ENCODE assay signal across 7 mouse cellular contexts in genomic region chr10:60351248-60351647, GRCm38 (mm10). TPM values are rescaled to one million over a fixed set of nuclear protein-coding genes. Genes with fewer than 3 reads are reported as not detected.
DNase-seq lines count a peak whose midpoint lies in the region; ATAC-seq and TF ChIP-seq lines count a peak whose summit lies in the region.

No protein-coding gene starts in this region.

- no peaks in the 10 kb centered on the region for H3K79me2 ChIP-seq in liver, adult 2 months (ENCODE audit: control insufficient read depth, insufficient read depth, low read length)

- no peaks in the 10 kb centered on the region for H3K9me3 ChIP-seq in embryonic facial prominence, embryonic 12.5 days
- H3K9me3 ChIP-seq in limb, embryonic 10.5 days (replicated peaks), result no peaks in the 10 kb centered on the region
- H3K9me3 ChIP-seq in neural tube, embryonic 14.5 days (ENCODE audit: control insufficient read depth, low read length), result no peaks in the 10 kb centered on the region

- no peak for TF ChIP-seq CTCF in liver, adult 2 months (IDR thresholded peaks at IDR 0.05; ENCODE audit: low read depth, low read length)

- no peak for DNase-seq in liver, adult 2 months (ENCODE audit: extremely low read depth, low read depth, low spot score)
- DNase-seq in liver, result no peak
- no peak for DNase-seq in limb, embryonic 10.5 days (ENCODE audit: low spot score)
- DNase-seq in cerebellum, postnatal 14 days, result no peak

- H3K9ac ChIP-seq in liver, adult 2 months (ENCODE audit: low read depth, low read length), result peak overlapping the region; percentile 2; the same call in 1 of the 2 replicates
- no peak overlapping the region for H3K9ac ChIP-seq in embryonic facial prominence, embryonic 12.5 days
- no peak overlapping the region for H3K9ac ChIP-seq in neural tube, embryonic 14.5 days (replicated peaks; ENCODE audit: low read depth, low read length)

- WGBS in liver, adult 2 months, result 33% methylated on average over 3 of the region's 3 CpGs
- 11% methylated on average over 3 of the region's 3 CpGs for WGBS in embryonic facial prominence, embryonic 12.5 days
- 28% methylated on average over 3 of the region's 3 CpGs for WGBS in limb, embryonic 10.5 days
- WGBS in neural tube, embryonic 14.5 days, result 8% methylated on average over 3 of the region's 3 CpGs

- peaks cover 6% of the 10 kb centered on the region for H3K4me1 ChIP-seq in liver, adult 2 months (ENCODE audit: control insufficient read depth, insufficient read depth, low read length)
- peaks cover 67% of the 10 kb centered on the region for H3K4me1 ChIP-seq in embryonic facial prominence, embryonic 12.5 days
- peaks cover 67% of the 10 kb centered on the region for H3K4me1 ChIP-seq in limb, embryonic 10.5 days
- peaks cover 15% of the 10 kb centered on the region for H3K4me1 ChIP-seq in neural tube, embryonic 14.5 days (ENCODE audit: control insufficient read depth, insufficient read depth, low read length)

- H3K4me3 ChIP-seq in liver, adult 2 months (ENCODE audit: insufficient read depth, low read depth, low read length), result no peak overlapping the region
- no peak overlapping the region for H3K4me3 ChIP-seq in embryonic facial prominence, embryonic 12.5 days
- no peak overlapping the region for H3K4me3 ChIP-seq in limb, embryonic 10.5 days
- H3K4me3 ChIP-seq in neural tube, embryonic 14.5 days (ENCODE audit: low read depth, low read length), result no peak overlapping the region

- H3K36me3 ChIP-seq in liver, adult 2 months (ENCODE audit: control insufficient read depth, insufficient read depth, low read length), result no peaks in the 10 kb centered on the region
- H3K36me3 ChIP-seq in embryonic facial prominence, embryonic 12.5 days, result no peaks in the 10 kb centered on the region
- H3K36me3 ChIP-seq in limb, embryonic 10.5 days, result no peaks in the 10 kb centered on the region
- no peaks in the 10 kb centered on the region for H3K36me3 ChIP-seq in neural tube, embryonic 14.5 days (ENCODE audit: control insufficient read depth, insufficient read depth, low read length)

- H3K27ac ChIP-seq in liver, adult 2 months (replicated peaks; ENCODE audit: insufficient read depth, low read depth, low read length), result peak overlapping the region; percentile 22
- peak overlapping the region; percentile 80 for H3K27ac ChIP-seq in embryonic facial prominence, embryonic 12.5 days
- peak overlapping the region; percentile 78 for H3K27ac ChIP-seq in limb, embryonic 10.5 days
- H3K27ac ChIP-seq in neural tube, embryonic 14.5 days (ENCODE audit: low read depth, low read length), result 0 out of 2 replicates have a peak overlapping the region, but pooled peaks have one; percentile 44

- no peak for TF ChIP-seq POLR2A in liver, adult 2 months (IDR thresholded peaks at IDR 0.05; ENCODE audit: extremely low read depth, insufficient read depth, low read length)

- ATAC-seq in embryonic facial prominence, embryonic 12.5 days (ENCODE audit: insufficient number of reproducible peaks, insufficient read depth, low FRiP score, low TSS enrichment), result 0 out of 2 replicates have a peak, but pooled peaks have one; percentile 8
- no peak for ATAC-seq in neural tube, embryonic 14.5 days (ENCODE audit: low read depth)
- no peak for ATAC-seq in activated CD4-positive, CD25-positive, alpha-beta regulatory T cell, adult 4 months

- no peaks in the 10 kb centered on the region for H3K27me3 ChIP-seq in liver, adult 2 months (ENCODE audit: control insufficient read depth, insufficient read depth, low read length)
- 0 out of 2 replicates have a peak, but pooled peaks cover 7% of the 10 kb centered on the region for H3K27me3 ChIP-seq in embryonic facial prominence, embryonic 12.5 days
- peaks cover 23% of the 10 kb centered on the region for H3K27me3 ChIP-seq in limb, embryonic 10.5 days (ENCODE audit: low read depth, poor library complexity, severe bottlenecking)
- peaks cover 2% of the 10 kb centered on the region; the same call in 1 of the 2 replicates for H3K27me3 ChIP-seq in neural tube, embryonic 14.5 days (ENCODE audit: control insufficient read depth, insufficient read depth, low read length)

- H3K4me2 ChIP-seq in embryonic facial prominence, embryonic 12.5 days (replicated peaks), result no peak overlapping the region
- no peak overlapping the region for H3K4me2 ChIP-seq in neural tube, embryonic 14.5 days (ENCODE audit: low read depth, low read length)

RNA-seq across cellular contexts. Expression of gene Vsir, which starts 4.6 kb away (rescaled TPM):
- total RNA-seq in liver, adult 2 months (2014; rRNA removed), result 5.3 and 5.8 TPM in 2 replicates
- 5.6 and 8.1 TPM in 2 replicates for polyA plus RNA-seq in liver, adult 2 months (2012; rRNA removed)
- polyA plus RNA-seq in embryonic facial prominence, embryonic 12.5 days (2016; fragmentation: Nextera tagmentation; extraction: Ambion mirVana), result 1.9 and 2.2 TPM in 2 replicates
- polyA plus RNA-seq in limb, embryonic 10.5 days (2016; fragmentation: Nextera tagmentation; extraction: Ambion mirVana), result 1.1 and 2.0 TPM in 2 replicates
- polyA plus RNA-seq in neural tube, embryonic 14.5 days (2014; fragmentation: Nextera tagmentation; extraction: Ambion mirVana), result 2.0 and 2.4 TPM in 2 replicates
- polyA plus RNA-seq in activated CD4-positive, CD25-positive, alpha-beta regulatory T cell, adult 4 months (2017; shearing (Covaris generic)), result 100 to 1,000 TPM; 182 to 186 TPM

RNA-seq across cellular contexts. Expression of gene Gm17455, which starts 48.3 kb away (rescaled TPM):
- total RNA-seq in liver, adult 2 months (2014; rRNA removed), result not detected in 2 replicates
- not detected in 2 replicates for polyA plus RNA-seq in liver, adult 2 months (2012; rRNA removed)
- 0.59 and 1.8 TPM in 2 replicates for polyA plus RNA-seq in embryonic facial prominence, embryonic 12.5 days (2016; fragmentation: Nextera tagmentation; extraction: Ambion mirVana)
- polyA plus RNA-seq in limb, embryonic 10.5 days (2016; fragmentation: Nextera tagmentation; extraction: Ambion mirVana), result 0.53 and 0.65 TPM in 2 replicates
- polyA plus RNA-seq in neural tube, embryonic 14.5 days (2014; fragmentation: Nextera tagmentation; extraction: Ambion mirVana), result 17.7 and 20.0 TPM in 2 replicates
- polyA plus RNA-seq in activated CD4-positive, CD25-positive, alpha-beta regulatory T cell, adult 4 months (2017; shearing (Covaris generic)), result under 1 TPM in 1 of 2 experiments, not detected in 1; 0.84 TPM

Comparison
In these comparisons a context has a peak if more than half of its experiments do, and no peak if none do; other contexts are left out.
1. H3K27ac ChIP-seq: peak in every context shown above with its lines; median percentile 80 in embryonic facial prominence, embryonic 12.5 days; 78 in limb, embryonic 10.5 days; 44 in neural tube, embryonic 14.5 days; 22 in liver, adult 2 months.
2. RNA of gene Vsir, which starts 4.6 kb away (polyA plus RNA-seq): 182 to 186 TPM in activated CD4-positive, CD25-positive, alpha-beta regulatory T cell, adult 4 months; 5.6 to 8.1 TPM in liver, adult 2 months, 1.9 to 2.2 TPM in embryonic facial prominence, embryonic 12.5 days, 2.0 to 2.4 TPM in neural tube, embryonic 14.5 days and 1.1 to 2.0 TPM in limb, embryonic 10.5 days; every median in the first group is over 10 times any median in the second.